Mouse (Mus musculus) central nervous system, embryonic 11.5 days (tissue): ENCODE results near the gene Lamp2. TPM values are rescaled to one million over a fixed set of nuclear protein-coding genes. Genes with fewer than 3 reads are reported as not detected.

Source experiments
- polyA plus RNA-seq: library from polyadenylated mRNA; depleted of rRNA; stranded (reverse); fragments of >200 nt; gene quantifications from 2 replicates; pipeline ENCODE4 v1.2.3, GENCODE M21; 2012; rRNA removed

Gene Lamp2
- 30.1 and 70.3 TPM in 2 replicates for polyA plus RNA-seq

DNA sequence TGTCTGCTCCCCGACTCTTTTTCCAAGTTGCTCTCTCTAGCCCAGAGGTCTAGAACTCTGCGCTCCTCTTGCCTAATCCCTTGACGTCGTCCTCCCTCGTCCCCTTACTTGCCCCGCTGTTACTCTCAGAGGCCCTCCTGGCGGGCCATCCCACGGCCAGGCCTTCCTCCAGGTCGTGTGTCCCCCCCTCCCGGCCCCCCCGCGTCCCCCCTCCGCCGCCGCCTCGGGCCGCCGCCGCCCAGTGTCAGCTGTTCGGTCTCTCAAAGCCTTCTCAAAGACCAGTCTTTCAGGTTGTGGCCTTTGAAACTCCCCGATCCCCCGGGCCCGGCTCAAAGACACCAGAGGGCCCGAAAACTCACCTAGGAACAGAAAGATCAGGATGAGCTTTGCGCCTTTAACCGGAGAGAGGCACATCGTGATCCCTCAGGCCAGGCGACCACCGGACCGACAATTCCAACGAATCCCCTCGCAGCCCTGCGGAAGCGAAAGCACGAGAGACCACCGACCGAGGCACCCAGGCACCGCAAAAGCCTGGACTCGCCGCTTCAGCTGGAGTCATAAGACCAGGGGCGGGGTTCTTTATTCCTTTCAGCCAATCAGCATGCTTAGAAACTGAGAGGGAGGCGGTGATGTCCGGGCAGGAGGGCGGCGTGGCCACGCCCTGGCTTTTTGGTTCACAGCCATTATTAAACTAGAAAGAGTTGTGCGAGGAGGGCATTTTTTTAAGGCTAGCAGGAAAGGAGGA lies at the start of gene Lamp2:
Lamp2 (minus strand) TSS at position 565 of the 745 bp plus-strand sequence.

Other genes starting within 250 kb of the Lamp2 start
- 3.5 and 12.1 TPM in 2 replicates for gene Tmem255a, start 204.0 kb downstream of the Lamp2 start, polyA plus RNA-seq
- 0.01 and 0.02 TPM in 2 replicates for gene Atp1b4, start 140.3 kb downstream of the Lamp2 start, polyA plus RNA-seq
- gene Cul4b, start 119.7 kb upstream of the Lamp2 start, polyA plus RNA-seq, result 19.5 and 34.4 TPM in 2 replicates
- gene Mcts1, start 144.1 kb upstream of the Lamp2 start, polyA plus RNA-seq, result 44.7 and 86.0 TPM in 2 replicates
- gene C1galt1c1, start 178.6 kb upstream of the Lamp2 start, polyA plus RNA-seq, result 18.1 and 20.7 TPM in 2 replicates